Mouse (Mus musculus): ENCODE data around the gene Esp1. TPM values are rescaled to one million over a fixed set of nuclear protein-coding genes. Genes with fewer than 3 reads are reported as not detected.
"Not testable (repeated sequence)": the region's sequence is repeated elsewhere in the genome, so short reads cannot be mapped to it uniquely, and the experiment has no call there.

Gene Esp1
- polyA plus RNA-seq (2012; rRNA removed), result not detected in 2 replicates

DNA sequence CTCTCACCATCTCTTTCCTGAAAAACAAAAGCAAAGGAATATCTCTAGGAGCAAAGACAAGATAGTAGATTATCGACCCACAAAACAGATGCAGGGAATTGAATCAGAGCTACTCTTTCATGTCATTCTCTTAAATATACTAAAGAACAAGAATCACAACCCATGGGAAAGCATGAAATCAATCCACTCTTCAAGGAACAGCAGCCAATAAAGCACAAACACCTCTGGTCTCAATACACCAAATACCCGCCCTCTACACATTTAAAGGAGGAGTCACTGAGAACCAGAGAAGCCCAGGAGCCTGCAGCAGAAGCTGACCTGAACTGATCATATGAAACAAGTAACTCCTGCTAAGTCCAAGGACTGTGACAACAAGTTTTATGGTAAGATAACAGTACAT is at the start of gene Esp1:
Gene Esp1, plus strand, starts transcription at position 301 of the 400 bp plus-strand sequence.
- 79% methylated on average over 2 of the region's 2 CpGs for WGBS
- no peak for TF ChIP-seq POLR2A (IDR thresholded peaks at IDR 0.05; ENCODE audit: borderline replicate concordance, insufficient read depth, low read length)
- no peak for TF ChIP-seq CTCF (IDR thresholded peaks at IDR 0.05; ENCODE audit: borderline replicate concordance, insufficient read depth, low read depth, low read length)
- Histone ChIP-seq H3K27me3 (ENCODE audit: control insufficient read depth, insufficient read depth, low read length) (no peaks in the 10 kb centered on the region), H3K4me1 (ENCODE audit: control insufficient read depth, insufficient read depth, low read length) (no peaks in the 10 kb centered on the region), H3K27ac (ENCODE audit: insufficient read depth, low read length) (no peak within 1 kb of the TSS), H3K4me3 (replicated peaks; ENCODE audit: insufficient read depth, low read depth, low read length) (no peak within 1 kb of the TSS)
- DNase-seq, result no peak

DNA sequence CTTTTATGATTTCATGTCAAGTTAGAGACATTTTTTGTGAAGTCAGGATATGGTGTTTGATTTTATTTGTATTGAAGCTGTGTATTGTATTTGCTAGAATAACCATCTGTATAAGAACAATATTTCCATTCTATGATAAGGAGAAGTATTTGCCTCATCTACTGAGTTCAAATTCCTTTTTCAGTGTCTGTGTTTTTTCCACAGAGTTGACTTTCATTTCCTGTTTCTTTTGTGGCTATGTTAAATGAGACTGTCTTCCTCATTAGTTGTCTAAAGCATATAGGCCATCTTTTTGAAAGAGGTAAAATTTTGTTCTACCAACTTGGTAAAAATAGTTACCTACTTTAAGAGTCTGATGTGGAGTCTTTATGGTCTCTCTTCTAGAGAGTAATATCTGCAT is 10.6 kb upstream of the Esp1 start:
- TF ChIP-seq POLR2A (IDR thresholded peaks at IDR 0.05; ENCODE audit: borderline replicate concordance, insufficient read depth, low read length) (no peak), CTCF (IDR thresholded peaks at IDR 0.05; ENCODE audit: borderline replicate concordance, insufficient read depth, low read depth, low read length) (no peak)
- no peaks in the 10 kb centered on the region for H3K27me3 ChIP-seq (ENCODE audit: control insufficient read depth, insufficient read depth, low read length)
- DNase-seq, result no peak
- H3K4me1 ChIP-seq (ENCODE audit: control insufficient read depth, insufficient read depth, low read length), result no peaks in the 10 kb centered on the region
- no peak overlapping the region for H3K4me3 ChIP-seq (replicated peaks; ENCODE audit: insufficient read depth, low read depth, low read length)
- no peak overlapping the region for H3K27ac ChIP-seq (ENCODE audit: insufficient read depth, low read length)

DNA sequence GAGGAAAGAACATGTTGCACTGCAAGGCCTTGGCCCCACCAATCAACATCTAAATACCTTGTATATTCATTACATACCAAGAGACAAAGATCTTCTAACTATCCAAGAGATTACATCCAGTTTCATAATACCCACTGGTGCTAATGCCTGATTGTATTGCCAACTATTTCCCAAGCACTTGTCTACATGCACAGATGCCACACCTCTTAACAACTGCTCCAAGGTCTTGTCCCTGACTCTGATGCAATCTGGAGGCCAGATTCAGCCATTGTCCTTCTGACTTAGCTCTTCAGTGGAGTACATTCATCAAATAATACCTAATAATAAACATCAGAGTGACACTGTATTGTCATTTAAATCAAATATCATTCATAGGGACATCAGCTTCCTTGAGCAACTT is 9.9 kb upstream of the Esp1 start:
- not testable (repeated sequence) for H3K27ac ChIP-seq (ENCODE audit: insufficient read depth, low read length); H3K27me3 ChIP-seq (ENCODE audit: control insufficient read depth, insufficient read depth, low read length); H3K4me1 ChIP-seq (ENCODE audit: control insufficient read depth, insufficient read depth, low read length); DNase-seq; H3K4me3 ChIP-seq (replicated peaks; ENCODE audit: insufficient read depth, low read depth, low read length)

DNA sequence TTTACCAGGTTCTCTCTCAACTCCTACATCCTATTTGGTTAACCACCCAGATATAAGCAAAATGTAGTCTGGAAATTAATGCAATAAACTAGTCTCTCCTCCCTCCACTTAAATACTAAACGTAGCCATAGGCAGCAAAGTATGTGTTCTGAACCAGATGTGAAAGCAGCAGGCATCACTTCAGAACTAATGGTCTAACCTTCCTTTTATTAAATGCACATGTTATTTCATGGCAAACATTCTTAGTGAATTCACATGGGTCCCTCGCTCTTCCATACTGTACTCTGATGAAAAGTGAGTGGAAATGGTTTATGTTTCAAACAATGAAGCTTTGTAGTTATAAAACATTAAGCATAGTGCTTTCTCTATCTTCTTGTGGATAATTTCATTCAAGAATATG is 4.4 kb downstream of the Esp1 start:
- Histone ChIP-seq H3K27ac (ENCODE audit: insufficient read depth, low read length) (no peak overlapping the region), H3K4me3 (replicated peaks; ENCODE audit: insufficient read depth, low read depth, low read length) (no peak overlapping the region), H3K27me3 (ENCODE audit: control insufficient read depth, insufficient read depth, low read length) (no peaks in the 10 kb centered on the region), H3K4me1 (ENCODE audit: control insufficient read depth, insufficient read depth, low read length) (no peaks in the 10 kb centered on the region)
- no peak for DNase-seq
- 67% methylated on average over 2 of the region's 2 CpGs for WGBS
- TF ChIP-seq POLR2A (IDR thresholded peaks at IDR 0.05; ENCODE audit: borderline replicate concordance, insufficient read depth, low read length), result no peak
- TF ChIP-seq CTCF (IDR thresholded peaks at IDR 0.05; ENCODE audit: borderline replicate concordance, insufficient read depth, low read depth, low read length), result no peak

DNA sequence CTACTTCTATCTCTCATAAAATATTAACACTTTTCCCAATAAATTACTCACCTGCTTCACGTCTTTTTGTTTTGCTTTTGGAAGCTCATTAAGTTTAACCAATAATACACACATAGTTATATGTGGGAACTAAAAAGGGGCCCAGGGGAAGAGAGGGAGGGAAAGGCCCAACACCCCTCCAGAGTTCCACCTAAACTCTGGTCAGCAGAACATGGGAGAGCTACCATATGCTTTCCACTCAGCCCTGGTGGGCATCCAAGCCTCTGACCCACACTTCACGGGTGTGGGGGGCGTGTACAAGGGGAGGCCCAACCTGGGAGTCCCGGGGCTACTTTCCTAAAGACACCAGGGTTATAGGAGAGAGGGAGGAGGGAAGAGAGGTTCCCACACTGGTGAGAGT is 4.8 kb downstream of the Esp1 start:
- no peak overlapping the region for H3K27ac ChIP-seq (ENCODE audit: insufficient read depth, low read length)
- no peak for DNase-seq
- WGBS, result 43% methylated on average over 4 of the region's 4 CpGs
- no peak for TF ChIP-seq CTCF (IDR thresholded peaks at IDR 0.05; ENCODE audit: borderline replicate concordance, insufficient read depth, low read depth, low read length)
- TF ChIP-seq POLR2A (IDR thresholded peaks at IDR 0.05; ENCODE audit: borderline replicate concordance, insufficient read depth, low read length), result no peak
- H3K27me3 ChIP-seq (ENCODE audit: control insufficient read depth, insufficient read depth, low read length), result no peaks in the 10 kb centered on the region
- no peak overlapping the region for H3K4me3 ChIP-seq (replicated peaks; ENCODE audit: insufficient read depth, low read depth, low read length)
- no peaks in the 10 kb centered on the region for H3K4me1 ChIP-seq (ENCODE audit: control insufficient read depth, insufficient read depth, low read length)

DNA sequence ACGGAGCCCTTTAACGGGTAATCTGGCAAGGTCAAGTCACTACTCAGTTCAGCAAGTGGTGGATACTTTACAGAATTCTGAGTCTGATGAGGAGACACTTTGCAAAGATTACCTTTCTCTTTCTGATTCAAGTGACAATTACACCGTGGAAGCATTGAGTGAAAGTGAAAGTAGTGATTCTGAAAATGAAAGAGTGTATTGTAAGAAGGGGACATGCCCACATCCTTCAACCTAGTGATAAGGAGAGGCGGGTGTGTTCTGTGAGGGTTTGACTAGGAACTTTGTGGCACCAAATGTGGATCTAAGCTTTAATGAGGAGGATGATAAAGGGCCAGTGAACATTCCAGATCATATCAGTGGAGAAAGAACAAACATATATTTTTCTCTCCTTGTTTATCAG is 36.7 kb downstream of the Esp1 start:
- Histone ChIP-seq H3K27ac (ENCODE audit: insufficient read depth, low read length) (no peak overlapping the region), H3K4me1 (ENCODE audit: control insufficient read depth, insufficient read depth, low read length) (no peaks in the 10 kb centered on the region), H3K4me3 (replicated peaks; ENCODE audit: insufficient read depth, low read depth, low read length) (no peak overlapping the region), H3K27me3 (ENCODE audit: control insufficient read depth, insufficient read depth, low read length) (no peaks in the 10 kb centered on the region)
- DNase-seq, result no peak
- WGBS, result 80% methylated on average over 4 of the region's 4 CpGs
- TF ChIP-seq POLR2A (IDR thresholded peaks at IDR 0.05; ENCODE audit: borderline replicate concordance, insufficient read depth, low read length) (no peak), CTCF (IDR thresholded peaks at IDR 0.05; ENCODE audit: borderline replicate concordance, insufficient read depth, low read depth, low read length) (no peak)

DNA sequence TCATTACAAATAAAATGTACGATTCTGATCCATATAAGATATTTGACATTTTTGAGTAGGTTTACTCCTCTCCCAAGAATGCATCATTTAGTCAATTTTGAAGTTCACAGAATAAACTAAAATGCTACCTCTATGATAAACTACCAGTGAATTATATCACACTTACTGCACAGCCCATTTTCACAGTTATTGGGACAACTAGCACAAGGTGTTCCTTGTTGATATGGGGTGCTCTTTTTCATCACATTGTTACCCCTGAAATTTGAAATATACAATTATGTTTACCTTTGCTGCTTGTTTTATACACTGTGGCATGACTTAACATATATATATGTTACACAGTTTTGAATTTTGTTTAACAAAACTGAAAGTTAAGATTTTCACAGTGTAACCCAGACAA is 40.2 kb downstream of the Esp1 start:
- WGBS, result 83% methylated on average over 1 of the region's 1 CpGs
- no peak for DNase-seq
- TF ChIP-seq CTCF (IDR thresholded peaks at IDR 0.05; ENCODE audit: borderline replicate concordance, insufficient read depth, low read depth, low read length), result no peak
- TF ChIP-seq POLR2A (IDR thresholded peaks at IDR 0.05; ENCODE audit: borderline replicate concordance, insufficient read depth, low read length), result no peak
- Histone ChIP-seq H3K4me3 (replicated peaks; ENCODE audit: insufficient read depth, low read depth, low read length) (no peak overlapping the region), H3K27ac (ENCODE audit: insufficient read depth, low read length) (no peak overlapping the region), H3K4me1 (ENCODE audit: control insufficient read depth, insufficient read depth, low read length) (no peaks in the 10 kb centered on the region), H3K27me3 (ENCODE audit: control insufficient read depth, insufficient read depth, low read length) (no peaks in the 10 kb centered on the region)

Other genes starting within 250 kb of the Esp1 start
- not detected in 2 replicates for gene Esp8, start 207.1 kb upstream of the Esp1 start, polyA plus RNA-seq (2012; rRNA removed)
- gene Esp6, start 165.6 kb upstream of the Esp1 start, polyA plus RNA-seq (2012; rRNA removed), result not detected in 2 replicates
- not detected in 2 replicates for gene Esp4, start 128.5 kb upstream of the Esp1 start, polyA plus RNA-seq (2012; rRNA removed)
- not detected in 2 replicates for gene Esp3, start 95.0 kb upstream of the Esp1 start, polyA plus RNA-seq (2012; rRNA removed)
- not detected in 2 replicates for gene Crisp2, start 79.9 kb downstream of the Esp1 start, polyA plus RNA-seq (2012; rRNA removed)
- gene Rhag, start 84.0 kb downstream of the Esp1 start, polyA plus RNA-seq (2012; rRNA removed), result not detected in 2 replicates
- 0.21 and 0.27 TPM in 2 replicates for gene 9130008F23Rik, start 153.4 kb downstream of the Esp1 start, polyA plus RNA-seq (2012; rRNA removed)
- gene Glyatl3, start 187.2 kb downstream of the Esp1 start, polyA plus RNA-seq (2012; rRNA removed), result not detected in 2 replicates
- gene Mut, start 207.6 kb downstream of the Esp1 start, polyA plus RNA-seq (2012; rRNA removed), result 24.2 and 26.8 TPM in 2 replicates
- gene Cenpq, start 207.9 kb downstream of the Esp1 start, polyA plus RNA-seq (2012; rRNA removed), result 4.7 and 4.8 TPM in 2 replicates